Mouse (Mus musculus) spleen, adult 2 months (tissue): ENCODE measurements at regions not wholly inside any gene's neighbourhood (a gene's known extent, or its start where the extent isn't known, plus 50 kb on each side); places are given as distances from the start of the nearest gene placed in this dataset.

ENCODE experiments used
- CTCF ChIP-seq: fragments of 200-500 bp; IDR thresholded peaks from 2 replicates; pipeline ENCODE4 v1.5.1; 2011; ENCODE audit warnings: mild to moderate bottlenecking, inconsistent platforms; ENCODE audit not compliant: insufficient read depth, insufficient read length, insufficient replicate concordance; ENCODE audit errors: extremely low read depth
- POLR2A ChIP-seq: fragments of 200-500 bp; IDR thresholded peaks from 2 replicates; pipeline ENCODE4 v1.6.1; 2011; ENCODE audit warnings: low read depth, low read length, inconsistent platforms

- TF ChIP-seq CTCF (no peak), POLR2A (no peak)
Measured at GRCm38 (mm10) chr12:112264201-112264600, 118.2 kb downstream of the Kif26a start.
